Mouse (Mus musculus) brain, embryonic 18.5 days (tissue): ENCODE measurements around the gene Cd200r4.
"Not testable (repeated sequence)": the region's sequence is repeated elsewhere in the genome, so short reads cannot be mapped to it uniquely, and the experiment has no call there.

Experiments
- DNase-seq: peaks from one replicate; pipeline ENCODE4 v3.0.0-alpha.2; 2012; ENCODE audit warnings: low read depth, low spot score

The Cd200r4 gene

GRCm38 (mm10) chr16:44811544-44811943 is at the start of gene Cd200r4:
TSS of gene Cd200r4 (plus strand) at chr16:44811733.
- DNase-seq, result no peak

GRCm38 (mm10) chr16:44761811-44762210 is 49.7 kb upstream of the Cd200r4 start:
- no peak for DNase-seq

GRCm38 (mm10) chr16:44765555-44766319 is 45.8 kb upstream of the Cd200r4 start, which contains the start of gene Cd200r1:
TSS of gene Cd200r1 (plus strand) at chr16:44765736.
- no peak for DNase-seq

- DNase-seq, result no peak
Observed at GRCm38 (mm10) chr16:44766320-44766892, 45.1 kb upstream of the Cd200r4 start.

GRCm38 (mm10) chr16:44767506-44767905 is 44.0 kb upstream of the Cd200r4 start:
- DNase-seq, result no peak

- no peak for DNase-seq
Observed at GRCm38 (mm10) chr16:44767967-44768366, 43.6 kb upstream of the Cd200r4 start.

GRCm38 (mm10) chr16:44772577-44772976 is 39.0 kb upstream of the Cd200r4 start:
- no peak for DNase-seq

- DNase-seq, result no peak
Observed at GRCm38 (mm10) chr16:44773673-44774072, 37.9 kb upstream of the Cd200r4 start.

- DNase-seq, result no peak
Observed at GRCm38 (mm10) chr16:44774201-44774600, 37.3 kb upstream of the Cd200r4 start.

- DNase-seq, result no peak
Observed at GRCm38 (mm10) chr16:44778538-44779147, 32.9 kb upstream of the Cd200r4 start.

GRCm38 (mm10) chr16:44779494-44779893 is 32.0 kb upstream of the Cd200r4 start:
- DNase-seq, result no peak

GRCm38 (mm10) chr16:44780751-44781150 is 30.8 kb upstream of the Cd200r4 start:
- no peak for DNase-seq

GRCm38 (mm10) chr16:44786934-44787333 is 24.6 kb upstream of the Cd200r4 start:
- no peak for DNase-seq

- DNase-seq, result no peak
Observed at GRCm38 (mm10) chr16:44794416-44794815, 17.1 kb upstream of the Cd200r4 start.

- no peak for DNase-seq
Observed at GRCm38 (mm10) chr16:44805976-44806375, 5.6 kb upstream of the Cd200r4 start.

- DNase-seq, result not testable (repeated sequence)
Observed at GRCm38 (mm10) chr16:44810223-44810622, 1.3 kb upstream of the Cd200r4 start.

- no peak for DNase-seq
Observed at GRCm38 (mm10) chr16:44812468-44813065, 1.0 kb downstream of the Cd200r4 start.

- DNase-seq, result no peak
Observed at GRCm38 (mm10) chr16:44818010-44818409, 6.5 kb downstream of the Cd200r4 start.

GRCm38 (mm10) chr16:44820545-44820944 is 9.0 kb downstream of the Cd200r4 start:
- no peak for DNase-seq

GRCm38 (mm10) chr16:44832286-44832685 is 20.8 kb downstream of the Cd200r4 start:
- DNase-seq, result no peak

GRCm38 (mm10) chr16:44833189-44833588 is 21.7 kb downstream of the Cd200r4 start:
- not testable (repeated sequence) for DNase-seq

GRCm38 (mm10) chr16:44866797-44867196 is 55.3 kb downstream of the Cd200r4 start, which contains the start of gene Cd200r2:
TSS of gene Cd200r2 (plus strand) at chr16:44867097.
- no peak for DNase-seq
